Mouse (Mus musculus): Measurements from ENCODE around the gene Rab40c.

Rab40c gene

GRCm38 (mm10) chr17:25900193-25900592 is 19.3 kb downstream of the Rab40c start:
- DNase-seq (ENCODE audit: low spot score in 2 of 2), result no peak

- no peak for DNase-seq (ENCODE audit: low spot score in 2 of 2)
Measured at GRCm38 (mm10) chr17:25895891-25896290, 23.6 kb downstream of the Rab40c start.

GRCm38 (mm10) chr17:25895415-25895814 is 24.1 kb downstream of the Rab40c start:
- no peak for DNase-seq (ENCODE audit: low spot score in 2 of 2)

- no peak for DNase-seq (ENCODE audit: low spot score in 2 of 2)
Measured at GRCm38 (mm10) chr17:25893975-25894617, 25.4 kb downstream of the Rab40c start.

GRCm38 (mm10) chr17:25888837-25889236 is 30.7 kb downstream of the Rab40c start:
- no peak for DNase-seq (ENCODE audit: low spot score in 2 of 2)

GRCm38 (mm10) chr17:25887467-25887866 is 32.1 kb downstream of the Rab40c start:
- no peak for DNase-seq (ENCODE audit: low spot score in 2 of 2)

- DNase-seq (ENCODE audit: low spot score in 2 of 2), result no peak
Measured at GRCm38 (mm10) chr17:25886806-25887205, 32.7 kb downstream of the Rab40c start.

GRCm38 (mm10) chr17:25885636-25886035 is 33.9 kb downstream of the Rab40c start:
- no peak for DNase-seq (ENCODE audit: low spot score in 2 of 2)

- DNase-seq (ENCODE audit: low spot score in 2 of 2), result no peak
Measured at GRCm38 (mm10) chr17:25883824-25884223, 35.7 kb downstream of the Rab40c start.

GRCm38 (mm10) chr17:25883268-25883667 is 36.3 kb downstream of the Rab40c start:
- no peak for DNase-seq (ENCODE audit: low spot score in 2 of 2)

GRCm38 (mm10) chr17:25882306-25882705 is 37.2 kb downstream of the Rab40c start:
- DNase-seq (ENCODE audit: low spot score in 2 of 2), result no peak

GRCm38 (mm10) chr17:25881691-25882090 is 37.8 kb downstream of the Rab40c start:
- no peak for DNase-seq (ENCODE audit: low spot score in 2 of 2)

GRCm38 (mm10) chr17:25880913-25881641 is 38.5 kb downstream of the Rab40c start:
- DNase-seq (ENCODE audit: low spot score in 2 of 2), result no peak

- DNase-seq (ENCODE audit: low spot score in 2 of 2), result no peak
Measured at GRCm38 (mm10) chr17:25880196-25880910, 39.2 kb downstream of the Rab40c start, which contains the start of gene Wfikkn1. Gene Wfikkn1 (minus strand): TSS chr17:25880858.

- DNase-seq (ENCODE audit: low spot score in 2 of 2), result no peak
Measured at GRCm38 (mm10) chr17:25879750-25880149, 39.8 kb downstream of the Rab40c start.

GRCm38 (mm10) chr17:25879261-25879660 is 40.3 kb downstream of the Rab40c start:
- DNase-seq (ENCODE audit: low spot score in 2 of 2), result no peak

GRCm38 (mm10) chr17:25878611-25879180 is 40.8 kb downstream of the Rab40c start:
- DNase-seq (ENCODE audit: low spot score in 2 of 2), result no peak

GRCm38 (mm10) chr17:25877741-25878610 is 41.6 kb downstream of the Rab40c start:
- no peak for DNase-seq (ENCODE audit: low spot score in 2 of 2)

GRCm38 (mm10) chr17:25877025-25877424 is 42.5 kb downstream of the Rab40c start:
- no peak for DNase-seq (ENCODE audit: low spot score in 2 of 2)

GRCm38 (mm10) chr17:25876347-25876915 is 43.1 kb downstream of the Rab40c start:
- no peak for DNase-seq (ENCODE audit: low spot score in 2 of 2)

Data from right cerebral cortex, postnatal 36 days (tissue).